Mouse (Mus musculus) gastrocnemius, postnatal 14 days (tissue): ENCODE results near the gene Gm6096. TPM values are rescaled to one million over a fixed set of nuclear protein-coding genes. Genes with fewer than 3 reads are reported as not detected.

ENCODE experiments used
- DNase-seq: peaks from one replicate; pipeline ENCODE4 v3.0.0; 2021; ENCODE audit warnings: mixed read lengths
- intact Hi-C: fragments of 180-260 bp; cut with DNase I; formaldehyde crosslinking; loops from one replicate; pipeline ENCODE4 v1.15.1; 2025; ENCODE audit warnings: low total_unique reads
- total RNA-seq, 2 experiments: library from RNA; stranded (reverse); gene quantifications; 2 replicates each; pipeline ENCODE4 v1.2.3; 2021

The Gm6096 gene
- total RNA-seq, 2 experiments from 2014 or later: not detected

DNA sequence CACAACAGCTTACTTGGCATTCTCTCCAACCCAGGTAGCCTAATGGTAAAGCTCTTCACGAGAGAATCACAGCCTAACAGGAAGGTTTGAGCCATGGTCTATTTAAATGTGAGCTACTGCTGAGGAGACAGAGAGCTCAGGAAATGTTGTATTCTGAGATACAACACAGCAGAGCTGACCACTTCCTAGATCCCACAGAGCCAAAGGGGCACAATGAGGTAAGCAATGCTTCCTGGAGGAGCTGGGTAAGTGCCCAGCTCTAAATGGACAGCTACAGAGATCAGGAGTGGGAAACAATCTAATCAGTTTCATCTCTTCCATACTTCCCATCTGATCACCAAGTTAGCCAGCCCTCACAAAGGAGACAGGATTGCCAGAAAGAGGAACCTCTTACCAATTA lies 40.4 kb downstream of the Gm6096 start:
- intact Hi-C loops: no loop called here

DNA sequence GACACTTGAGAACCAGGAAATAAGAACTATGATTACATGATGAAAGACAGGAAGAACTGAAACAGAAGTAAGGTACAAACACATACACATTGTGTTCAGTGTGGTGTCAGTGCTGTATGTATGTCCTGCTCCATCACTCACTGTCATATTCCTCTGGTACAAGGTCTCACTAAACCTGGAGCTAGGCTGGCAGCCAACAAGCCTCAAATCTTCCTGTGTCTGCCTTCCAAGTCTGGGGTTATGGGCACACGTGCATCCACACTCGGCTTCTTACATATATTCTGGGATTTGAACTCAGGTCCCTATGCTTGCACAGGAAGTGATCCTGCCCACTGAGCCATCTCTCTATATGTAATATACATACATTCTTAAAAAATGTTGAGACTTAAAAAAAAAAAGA lies 41.8 kb downstream of the Gm6096 start:
- intact Hi-C loops: no loop called here

More for the DNA sequence above, 40.4 kb downstream of the Gm6096 start:
- no peak for DNase-seq

DNA sequence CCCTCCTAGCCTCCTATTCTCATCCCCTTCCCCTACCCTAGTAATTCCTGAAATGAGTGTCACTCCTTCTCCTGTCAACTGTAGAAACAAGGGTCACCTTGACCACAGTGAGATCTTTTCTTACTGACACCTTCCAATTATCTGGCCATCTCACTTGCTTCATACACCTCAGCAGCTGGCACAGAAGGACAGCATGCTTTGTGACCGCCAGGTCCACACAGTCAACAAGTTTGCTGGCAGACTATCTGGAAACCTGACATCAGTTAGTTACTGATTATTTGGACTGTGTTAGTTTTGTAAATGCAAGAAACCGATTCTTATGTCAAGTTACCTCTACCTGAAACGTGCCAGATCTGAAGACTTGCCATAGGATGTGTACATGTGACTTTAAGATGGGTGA lies 45.3 kb downstream of the Gm6096 start:
- intact Hi-C loops: no loop called here
- DNase-seq: no peak

More for the DNA sequence above, 41.8 kb downstream of the Gm6096 start:
- DNase-seq: no peak

DNA sequence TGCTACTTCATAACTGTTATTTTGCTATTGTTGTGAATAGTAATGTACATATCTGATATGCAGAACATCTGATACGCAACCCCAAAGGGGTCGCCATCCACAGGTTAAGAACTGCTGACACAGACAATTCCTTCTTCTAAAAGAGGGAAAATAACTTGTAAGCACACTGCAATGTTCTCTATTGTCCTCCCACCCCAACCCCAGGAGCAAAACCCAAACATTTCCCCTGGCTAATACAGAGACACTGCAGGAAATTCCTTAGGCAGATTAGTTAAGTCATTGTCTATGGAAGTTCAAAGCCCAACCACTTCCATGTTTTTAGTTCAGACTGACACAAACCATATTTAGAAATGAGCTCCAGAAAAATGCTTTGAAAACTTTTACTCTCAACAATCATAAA lies 48.0 kb downstream of the Gm6096 start:
- intact Hi-C loops: no loop called here
- DNase-seq: no peak

Other genes with a start within 250 kb of the Gm6096 start
- gene Scgb2b27, start 237.1 kb upstream of the Gm6096 start, total RNA-seq: not detected
- not detected for gene Scgb1b27, start 229.6 kb upstream of the Gm6096 start, total RNA-seq
- gene Scgb1b30, start 155.6 kb upstream of the Gm6096 start, total RNA-seq: not detected
- 1 to 10 TPM; 7.0 to 7.3 TPM for gene Wtip, start 117.8 kb upstream of the Gm6096 start, total RNA-seq
- gene Uba2, start 81.4 kb upstream of the Gm6096 start, total RNA-seq: 10 to 100 TPM; 36.4 to 44.3 TPM
- gene Pdcd2l, start 54.4 kb upstream of the Gm6096 start, total RNA-seq: 10 to 100 TPM; 17.1 to 17.6 TPM
- gene Gpi1, start 20.7 kb upstream of the Gm6096 start, total RNA-seq: 1,000 to 10,000 TPM; 1,010 to 1,102 TPM
- 10 to 100 TPM; 41.8 to 48.2 TPM for gene 4931406P16Rik, start 62.5 kb downstream of the Gm6096 start, total RNA-seq
- 10 to 100 TPM; 62.0 to 67.8 TPM for gene Lsm14a, start 142.3 kb downstream of the Gm6096 start, total RNA-seq